Mouse (Mus musculus) retina, postnatal 1 day (tissue): ENCODE measurements around the gene Brd4.

Source experiments
- DNase-seq: peaks from one replicate; pipeline ENCODE4 v3.0.0-alpha.2; 2012

The Brd4 gene

DNA sequence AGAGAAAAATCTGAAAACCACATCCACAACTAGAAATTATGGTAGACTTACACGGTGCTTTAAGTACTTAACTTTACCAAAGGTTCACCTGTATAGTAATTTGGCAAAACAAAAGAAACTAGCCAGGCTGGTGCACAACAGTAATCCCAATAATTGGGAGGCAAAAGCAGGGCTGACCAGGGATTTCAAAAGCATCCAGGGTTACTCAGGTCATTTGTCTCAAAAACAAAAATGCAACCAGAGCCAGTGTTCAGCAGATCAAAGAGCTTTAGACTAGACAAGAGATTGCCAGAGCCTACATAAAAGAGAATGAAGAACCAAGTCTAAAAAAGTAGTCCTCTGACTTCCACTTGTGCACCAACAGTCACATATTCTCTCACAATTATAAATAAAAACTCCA, 7.3 kb downstream of the Brd4 start:
- DNase-seq, result no peak

DNA sequence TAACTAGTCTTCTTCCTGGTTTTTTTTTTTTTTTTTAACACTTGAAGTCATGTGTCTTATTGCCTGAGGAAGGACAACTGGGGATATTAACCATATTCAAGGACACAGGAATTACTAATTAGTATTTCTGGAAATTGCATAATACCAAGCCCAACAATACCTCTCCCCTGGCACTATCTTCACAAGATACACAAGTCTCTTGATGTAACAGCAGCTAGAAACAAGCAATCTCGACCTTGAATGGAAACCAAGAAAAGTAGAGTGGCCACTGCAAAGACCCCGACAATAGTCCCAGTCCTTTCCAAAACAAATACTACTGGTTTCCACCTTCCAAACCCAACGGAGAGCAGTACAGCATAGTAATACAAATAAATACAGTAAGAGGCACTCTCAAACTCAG, 9.0 kb downstream of the Brd4 start:
- DNase-seq, result no peak

DNA sequence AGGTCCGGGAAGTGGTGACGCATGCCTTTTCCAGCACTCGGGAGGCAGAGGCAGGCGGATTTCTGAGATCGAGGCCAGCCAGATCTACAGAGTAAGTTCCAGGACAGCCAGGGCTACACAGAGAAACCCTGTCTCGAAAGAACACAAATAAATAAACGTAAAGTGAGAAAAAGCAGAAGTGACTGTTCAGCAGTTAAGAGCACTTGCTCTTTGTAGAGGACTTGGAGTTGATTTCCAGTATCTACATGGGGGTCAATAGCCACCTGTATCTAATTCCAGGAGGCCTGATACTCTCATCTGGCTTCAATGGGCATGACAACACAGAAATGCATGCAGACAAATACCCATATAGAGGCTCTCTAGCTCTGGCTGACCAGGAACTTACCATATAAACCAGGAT, 15.4 kb downstream of the Brd4 start:
- DNase-seq, result no peak

DNA sequence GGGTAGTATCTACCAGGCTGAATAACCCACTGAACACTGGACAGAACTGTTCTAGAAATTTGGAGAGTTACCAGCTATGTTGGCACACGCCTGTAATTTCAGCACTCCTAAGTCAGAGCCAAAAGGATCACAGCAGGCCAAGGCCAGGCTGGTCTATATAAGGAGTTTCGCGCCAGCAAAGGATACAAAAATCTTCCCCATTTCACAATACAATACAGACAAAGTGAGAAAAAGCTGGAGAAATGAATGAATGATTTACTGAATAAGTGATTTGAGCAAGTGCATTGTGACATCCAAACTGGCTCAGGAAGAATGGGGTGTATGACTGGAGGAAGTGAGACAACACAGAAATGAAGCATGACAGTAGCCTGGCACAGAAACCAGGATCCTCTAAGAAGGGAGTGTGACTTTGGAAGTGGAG, 16.0 kb downstream of the Brd4 start:
- no peak for DNase-seq

GRCm38 (mm10) chr17:32268096-32268495, 16.4 kb downstream of the Brd4 start:
- no peak for DNase-seq

DNA sequence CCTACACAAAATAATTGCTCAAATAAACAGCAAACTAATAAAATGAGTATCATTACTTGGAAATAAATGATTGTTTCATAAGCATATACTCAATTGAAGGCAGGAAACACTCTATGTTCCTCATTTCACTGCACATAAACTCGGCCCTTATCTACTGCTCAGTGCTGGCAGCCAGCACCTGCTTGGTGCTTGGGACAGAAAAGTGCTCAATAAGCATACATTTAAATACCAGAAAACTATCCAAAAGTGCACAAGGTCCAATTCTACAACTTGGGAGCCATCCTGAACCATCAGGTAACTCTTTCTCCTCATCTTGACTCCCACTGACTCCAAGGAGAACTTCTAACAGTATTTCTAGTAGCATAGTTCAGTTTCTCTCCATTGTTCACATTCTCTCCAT, 16.9 kb downstream of the Brd4 start:
- no peak for DNase-seq

DNA sequence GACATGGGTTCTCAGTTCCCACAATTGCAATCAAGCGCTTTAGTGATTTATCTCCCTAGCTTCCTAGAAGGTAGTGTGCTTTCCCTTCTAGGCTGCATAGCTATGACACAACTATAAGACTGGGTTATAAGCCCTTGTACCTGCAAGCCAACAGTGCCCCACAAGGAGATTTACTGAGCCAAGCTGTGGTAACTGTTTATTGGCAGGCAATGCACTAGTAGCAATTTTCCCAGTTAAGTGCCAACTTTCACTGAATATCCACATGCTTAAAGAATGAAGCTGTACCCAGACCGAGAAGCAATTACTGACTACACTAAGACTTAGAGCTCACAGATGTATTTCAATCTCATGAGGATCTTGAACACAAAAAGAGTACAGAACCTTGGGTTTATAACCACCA, 20.9 kb downstream of the Brd4 start:
- no peak for DNase-seq

DNA sequence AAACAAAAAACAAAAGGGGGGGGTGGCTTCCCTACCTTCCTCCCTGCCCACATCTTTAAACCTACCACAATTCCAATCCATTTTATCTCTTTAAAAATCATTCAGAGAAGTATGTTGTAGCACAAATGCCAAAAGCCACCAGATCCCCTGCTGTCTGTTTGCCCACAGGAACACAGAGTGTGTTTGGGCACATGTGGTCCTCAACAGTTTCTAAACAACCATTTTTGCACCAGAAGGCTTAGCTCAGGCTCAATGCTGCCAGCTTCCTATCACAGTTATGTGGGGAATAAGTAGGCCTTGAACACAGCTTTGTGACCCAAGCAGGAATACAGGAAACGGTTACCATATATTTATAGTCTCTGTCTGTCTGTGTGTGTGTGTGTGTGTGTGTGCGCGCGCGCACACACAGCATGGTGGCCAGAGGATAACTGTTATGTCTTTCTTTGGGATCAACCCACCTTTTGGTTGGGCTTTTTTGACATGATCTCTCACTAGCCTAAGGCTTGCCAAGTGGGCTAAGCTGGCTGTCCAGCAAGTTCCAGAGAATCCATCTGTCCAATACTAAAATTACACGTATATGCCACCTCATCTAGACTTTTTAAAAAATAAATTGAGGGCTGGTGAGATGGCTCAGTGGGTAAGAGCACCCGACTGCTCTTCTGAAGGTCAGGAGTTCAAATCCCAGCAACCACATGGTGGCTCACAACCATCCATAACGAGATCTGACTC, 21.5 kb downstream of the Brd4 start:
- no peak for DNase-seq

GRCm38 (mm10) chr17:32258869-32259268, 25.7 kb downstream of the Brd4 start:
- DNase-seq, result no peak

GRCm38 (mm10) chr17:32257944-32258343, 26.6 kb downstream of the Brd4 start:
- DNase-seq, result no peak

- DNase-seq, result no peak
These were observed 27.1 kb downstream of the Brd4 start for GRCm38 (mm10) chr17:32257452-32257851.

GRCm38 (mm10) chr17:32256896-32257295, 27.6 kb downstream of the Brd4 start:
- DNase-seq, result no peak

DNA sequence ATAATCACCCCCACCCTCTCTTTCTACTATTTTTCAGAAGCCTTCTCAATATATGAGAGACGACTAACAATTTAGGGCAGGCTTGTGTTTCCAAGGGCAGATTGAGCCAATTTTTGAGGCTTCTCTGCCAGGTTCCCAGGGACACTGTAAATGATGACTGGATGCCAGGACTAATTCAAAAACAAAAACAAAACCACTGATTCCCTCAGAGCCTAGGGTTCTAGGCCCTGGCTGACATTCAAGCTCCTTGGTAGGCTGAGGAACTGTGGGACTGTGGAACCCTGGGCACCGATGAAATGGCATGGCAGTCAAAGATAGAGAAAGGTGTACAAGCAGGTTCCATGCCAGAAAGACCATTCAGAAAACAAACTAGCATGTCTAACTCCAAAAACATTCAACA, 31.3 kb downstream of the Brd4 start:
- DNase-seq, result no peak

GRCm38 (mm10) chr17:32251827-32252470, 32.6 kb downstream of the Brd4 start:
- DNase-seq, result no peak

DNA sequence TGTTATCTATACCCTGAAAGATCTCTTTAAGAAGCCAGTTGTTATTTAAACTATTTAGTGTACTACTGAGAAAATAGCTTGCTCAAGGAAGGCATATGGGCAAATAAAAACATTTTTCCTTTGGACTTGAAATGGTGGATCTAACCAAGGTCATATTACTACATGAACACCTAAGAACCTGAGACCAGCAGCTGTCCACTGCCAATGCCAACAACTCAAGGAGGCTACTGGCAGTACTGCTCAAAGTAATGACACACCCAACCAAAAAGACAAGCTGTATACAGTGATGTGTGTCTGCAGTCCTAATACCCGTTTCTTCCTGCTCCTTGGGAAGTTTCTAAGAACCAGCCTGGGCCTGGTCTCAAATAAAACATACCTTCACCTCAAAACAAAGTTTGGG, 34.5 kb downstream of the Brd4 start:
- DNase-seq, result no peak

GRCm38 (mm10) chr17:32248192-32248591, 36.3 kb downstream of the Brd4 start:
- DNase-seq, result no peak

DNA sequence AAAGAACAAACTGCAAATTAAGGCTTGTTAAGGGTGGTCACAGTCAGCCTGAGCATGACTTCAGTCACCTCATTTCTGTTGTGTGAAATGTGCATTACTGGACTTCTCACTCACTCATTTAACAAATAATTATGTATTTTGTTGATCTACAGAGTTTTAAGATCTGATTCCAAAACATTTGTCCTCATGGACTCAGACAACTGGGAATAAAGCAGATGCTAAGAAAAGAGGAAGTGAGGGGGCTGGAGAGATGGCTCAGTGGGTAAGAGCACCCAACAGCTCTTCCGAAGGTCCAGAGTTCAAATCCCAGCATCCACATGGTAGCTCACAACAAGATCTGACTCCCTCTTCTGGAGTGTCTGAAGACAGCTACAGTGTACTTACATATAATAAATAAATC, 36.9 kb downstream of the Brd4 start:
- DNase-seq, result no peak

DNA sequence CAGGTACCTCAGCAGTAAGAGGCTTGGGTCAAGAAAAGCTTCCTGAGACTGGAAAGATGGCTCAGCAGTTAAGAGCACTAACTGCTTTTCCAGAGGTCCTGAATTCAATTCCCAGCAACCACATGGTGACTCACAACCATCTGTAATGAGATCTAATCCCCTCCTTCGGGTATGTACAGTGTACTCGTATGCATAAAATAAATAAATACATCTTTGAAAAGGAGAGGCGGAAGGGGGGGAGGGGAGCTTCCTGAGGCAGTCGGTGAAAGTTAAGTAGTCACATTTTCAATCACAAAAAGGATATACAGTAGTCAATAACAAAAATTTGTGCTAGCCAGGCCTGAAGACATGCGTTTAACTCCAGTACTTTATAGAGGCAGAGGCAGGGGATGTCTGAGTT, 38.4 kb downstream of the Brd4 start:
- DNase-seq, result no peak

GRCm38 (mm10) chr17:32240881-32241531, 43.5 kb downstream of the Brd4 start:
- DNase-seq, result no peak

- no peak for DNase-seq
These were observed 45.9 kb downstream of the Brd4 start for GRCm38 (mm10) chr17:32238589-32238988.

- peak; percentile 68 for DNase-seq
These were observed 48.9 kb downstream of the Brd4 start for GRCm38 (mm10) chr17:32235534-32236191.

- DNase-seq, result no peak
These were observed 51.3 kb downstream of the Brd4 start for GRCm38 (mm10) chr17:32233174-32233573.

GRCm38 (mm10) chr17:32229256-32229655, 55.3 kb downstream of the Brd4 start:
- DNase-seq, result no peak

- peak; percentile 11 for DNase-seq
These were observed 63.6 kb downstream of the Brd4 start for GRCm38 (mm10) chr17:32220873-32221272.
